Mouse (Mus musculus) ES-Bruce4 (cell line): ENCODE measurements around the gene Syngr1.

Experiments used
- CTCF ChIP-seq: IDR thresholded peaks from one replicate; pipeline ENCODE4 v1.8.1; 2011; ENCODE audit warnings: low read depth, low read length
- EP300 ChIP-seq: IDR thresholded peaks from 2 replicates; pipeline ENCODE4 v1.6.1; 2011; ENCODE audit warnings: low read depth, low read length; ENCODE audit not compliant: insufficient read depth
- POLR2A ChIP-seq: IDR thresholded peaks from one replicate; pipeline ENCODE4 v1.8.1; 2011; ENCODE audit warnings: low read length; ENCODE audit not compliant: insufficient read depth

GRCm38 (mm10) chr15:80160726-80161125, 69.6 kb downstream of the Syngr1 start:
- TF ChIP-seq POLR2A (no peak), CTCF (no peak), EP300 (no peak)
